Mouse (Mus musculus) Patski (cell line): ENCODE measurements around the gene Gemin4. TPM values are rescaled to one million over a fixed set of nuclear protein-coding genes. Genes with fewer than 3 reads are reported as not detected.
"Not testable (repeated sequence)": the region's sequence is repeated elsewhere in the genome, so short reads cannot be mapped to it uniquely, and the experiment has no call there.

Source experiments
- ATAC-seq: fragments of 100-300 bp; one replicate; pipeline ENCODE4 v1.8.0; 2021
- CTCF ChIA-PET: fragments of 350-600 bp; sonication (Branson Sonifier 250); formaldehyde crosslinking; loops from one replicate; lab custom pipeline; 2022; ENCODE audit warnings: inconsistent platforms; lab: Charles Lee
- POLR2A ChIA-PET: fragments of 350-600 bp; sonication (Branson Sonifier 250); formaldehyde crosslinking; loops from one replicate; lab custom pipeline; 2022; ENCODE audit warnings: antibody characterized with exemption, inconsistent platforms; lab: Charles Lee
- DNase-seq: peaks from one replicate; pipeline ENCODE4 v3.0.0-alpha.2; 2011; ENCODE audit warnings: low read depth, low spot score
- H3K27me3 ChIP-seq: fragments of 371-371 bp; one replicate; pipeline ENCODE4 v1.5.1; 2021
- CTCF ChIP-seq: fragments of 100-300 bp; IDR thresholded peaks from one replicate; pipeline ENCODE4 v1.5.1; 2021
- in situ Hi-C: fragments of 300-500 bp; cut with MboI; formaldehyde crosslinking; loops from 3 replicates; pipeline ENCODE4 v1.11.1; 2018; ENCODE audit warnings: low pct_unique_long_range_greater_than_20kb, mixed read lengths
- polyA plus RNA-seq: library from polyadenylated mRNA; unstranded; gene quantifications from one replicate; pipeline ENCODE4 v1.2.3, GENCODE M21; 2021

Gemin4 gene
- polyA plus RNA-seq, 1 experiment from 2014 or later = 4.4 TPM

DNA sequence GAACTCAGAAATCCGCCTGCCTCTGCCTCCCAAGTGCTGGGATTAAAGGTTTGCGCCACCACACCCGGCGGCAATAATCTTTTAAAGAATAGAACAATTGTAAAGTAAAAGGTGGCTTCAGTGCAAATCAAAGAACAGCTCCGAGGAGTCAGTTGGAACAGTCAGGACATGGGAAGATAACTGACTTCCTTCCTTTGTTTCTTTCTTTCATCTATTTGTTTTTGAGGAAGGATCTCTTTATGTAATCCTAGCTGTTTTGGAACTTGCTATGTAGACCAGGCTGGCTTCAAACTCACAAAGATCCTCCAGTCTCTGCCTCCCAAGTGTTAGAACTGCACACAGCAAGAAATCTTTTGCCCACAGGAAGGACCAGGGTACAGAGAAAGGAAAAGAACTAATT is 7.2 kb upstream of the Gemin4 start:
- ATAC-seq (no peak), DNase-seq (no peak)
- H3K27me3 ChIP-seq = no peaks in the 10 kb centered on the region
- ChIA-PET POLR2A (no interaction called here), CTCF (no interaction called here)
- no peak for TF ChIP-seq CTCF
- in situ Hi-C loops = no loop called here

DNA sequence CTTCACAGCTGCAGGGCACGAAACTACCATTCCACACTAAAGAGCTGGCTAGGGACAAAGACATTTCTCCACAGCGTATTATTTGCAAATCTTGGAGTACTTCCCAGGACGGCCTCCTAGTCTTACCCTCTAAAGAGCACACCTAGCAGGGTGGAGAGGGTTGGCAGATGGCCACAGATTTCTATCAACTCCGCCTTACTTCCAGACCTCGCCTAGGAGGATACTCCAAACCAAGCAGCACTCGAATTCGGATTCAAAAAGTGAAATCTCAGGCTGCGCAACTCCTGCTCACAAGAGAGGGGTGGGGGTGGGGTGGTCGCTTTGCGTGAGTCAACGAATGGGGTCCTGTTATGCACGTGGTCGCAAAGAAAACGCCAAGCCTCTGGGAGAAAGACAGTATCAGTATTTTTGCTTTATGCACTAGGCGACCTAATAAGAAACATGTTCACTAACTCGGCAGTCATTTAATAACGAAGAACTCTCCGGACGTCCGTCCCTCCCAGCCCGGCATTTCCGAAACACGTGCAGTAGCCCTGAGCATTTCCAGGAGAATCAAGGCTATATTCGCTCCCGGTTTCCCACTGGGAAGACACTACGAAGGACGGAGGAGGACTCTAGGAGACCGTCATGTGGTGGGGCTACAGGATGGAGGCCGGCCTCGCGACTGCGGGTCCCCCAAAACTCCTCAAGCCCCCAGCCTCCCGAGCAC is 629 bp downstream of the Gemin4 start:
- no peaks in the 10 kb centered on the region for H3K27me3 ChIP-seq
- CTCF ChIA-PET = interaction anchor here (1.0 to 2.4 kb wide), 4 partner anchors 14 to 190 kb away, joined by 3 to 8 read pairs (median 6); no protein-coding TSS in a partner anchor
- in situ Hi-C loops = no loop called here
- DNase-seq = no peak
- peak; percentile 12 for ATAC-seq
- POLR2A ChIA-PET = interaction anchor here (0.7 kb wide), 1 partner anchor 218 kb away, joined by 5 read pairs; no protein-coding TSS in a partner anchor
- no peak for TF ChIP-seq CTCF

DNA sequence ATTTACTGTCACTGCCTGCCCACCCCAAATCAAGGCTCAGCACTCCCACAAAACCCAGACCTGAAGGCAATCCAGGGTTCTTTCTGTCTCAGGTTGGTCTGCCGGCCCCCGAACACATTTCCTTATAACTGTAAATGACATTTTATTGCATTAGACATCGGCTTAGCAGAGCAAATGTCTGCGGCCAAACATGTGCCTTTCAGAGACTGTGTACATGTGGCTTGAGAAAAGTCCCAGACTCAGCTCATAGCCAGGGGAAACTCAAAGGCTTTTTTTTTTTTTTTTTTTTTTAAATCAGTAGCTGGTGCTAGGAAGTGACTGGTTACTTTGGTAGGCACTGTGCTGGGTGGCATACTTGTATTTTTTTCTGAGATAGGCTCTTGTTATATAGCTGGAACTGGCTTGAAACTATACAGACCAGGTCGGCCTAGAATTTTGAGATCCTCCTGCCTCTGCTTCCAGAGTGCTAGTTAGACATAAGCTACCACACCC is 1.4 kb downstream of the Gemin4 start:
- TF ChIP-seq CTCF = no peak
- no peaks in the 10 kb centered on the region for H3K27me3 ChIP-seq
- no peak for ATAC-seq
- DNase-seq = no peak
- in situ Hi-C loops = no loop called here
- ChIA-PET CTCF (no interaction called here), POLR2A (interaction anchor here (0.7 kb wide), 1 partner anchor 219 kb away, joined by 5 read pairs; no protein-coding TSS in a partner anchor)

DNA sequence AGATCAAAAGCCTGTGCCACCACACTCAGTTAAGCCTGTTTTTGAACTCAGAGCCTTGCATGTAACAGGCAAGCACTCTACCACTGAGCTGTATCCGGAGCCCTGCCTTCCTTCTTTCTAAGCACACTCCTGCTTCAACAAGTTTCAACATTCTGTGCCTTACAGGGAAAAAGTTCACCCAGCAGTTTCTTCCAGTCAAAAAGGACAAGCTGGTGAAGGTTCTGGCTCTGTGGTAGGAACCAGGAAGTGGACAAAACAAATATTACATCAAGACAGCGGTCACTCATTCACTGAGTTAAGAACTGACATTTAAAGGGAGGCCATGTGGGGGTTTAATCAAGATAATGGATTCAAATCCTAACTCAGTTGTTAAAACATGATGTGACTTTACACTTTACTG is 2.5 kb downstream of the Gemin4 start:
- CTCF ChIA-PET = no interaction called here

DNA sequence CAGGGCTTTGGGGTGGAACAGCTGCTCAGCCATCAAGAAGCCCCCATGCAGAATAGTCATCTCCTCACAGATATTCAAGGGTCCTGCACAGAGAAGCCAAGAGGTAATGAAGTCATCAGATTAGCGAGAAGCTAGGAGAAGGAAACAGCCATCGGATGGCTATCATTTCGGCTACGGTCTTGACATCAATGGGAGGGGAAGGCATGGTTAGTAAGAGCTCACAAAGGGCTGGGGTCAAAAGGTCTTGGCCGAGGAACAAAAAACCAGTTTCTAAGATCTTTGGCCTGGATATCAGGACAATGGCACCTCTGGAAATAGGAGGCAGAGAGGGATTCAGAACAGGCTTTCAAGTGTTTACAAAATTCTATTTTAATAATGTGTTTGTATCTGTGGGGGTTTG is 3.6 kb downstream of the Gemin4 start:
- H3K27me3 ChIP-seq = no peaks in the 10 kb centered on the region
- CTCF ChIA-PET = no interaction called here
- TF ChIP-seq CTCF = no peak
- in situ Hi-C loops = no loop called here
- POLR2A ChIA-PET = no interaction called here
- ATAC-seq = no peak
- no peak for DNase-seq

More for the DNA sequence above, 2.5 kb downstream of the Gemin4 start:
- no peaks in the 10 kb centered on the region for H3K27me3 ChIP-seq
- POLR2A ChIA-PET = no interaction called here
- in situ Hi-C loops = no loop called here
- DNase-seq = no peak
- no peak for ATAC-seq
- TF ChIP-seq CTCF = no peak

DNA sequence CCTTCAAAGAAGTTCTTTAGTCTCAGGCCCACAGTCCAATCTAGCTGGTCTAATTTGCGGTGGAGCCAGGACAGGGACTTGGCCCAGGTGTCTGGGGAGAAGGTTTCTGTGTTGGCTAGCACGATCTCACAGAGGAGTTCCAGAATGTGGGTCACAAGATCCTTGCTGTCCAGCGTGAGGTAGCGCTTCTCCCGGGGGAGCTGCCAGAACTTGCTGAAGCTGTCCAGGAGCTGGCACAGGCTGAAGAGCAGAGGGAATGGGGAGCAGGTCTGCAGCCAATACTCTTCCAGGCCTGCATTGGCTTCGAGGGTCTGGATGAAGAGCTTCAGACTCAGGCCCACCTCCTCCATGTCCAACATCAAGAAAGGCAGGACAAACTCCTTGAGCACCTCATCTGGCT is 5.9 kb downstream of the Gemin4 start:
- ATAC-seq, POLR2A ChIA-PET: not testable (repeated sequence)

DNA sequence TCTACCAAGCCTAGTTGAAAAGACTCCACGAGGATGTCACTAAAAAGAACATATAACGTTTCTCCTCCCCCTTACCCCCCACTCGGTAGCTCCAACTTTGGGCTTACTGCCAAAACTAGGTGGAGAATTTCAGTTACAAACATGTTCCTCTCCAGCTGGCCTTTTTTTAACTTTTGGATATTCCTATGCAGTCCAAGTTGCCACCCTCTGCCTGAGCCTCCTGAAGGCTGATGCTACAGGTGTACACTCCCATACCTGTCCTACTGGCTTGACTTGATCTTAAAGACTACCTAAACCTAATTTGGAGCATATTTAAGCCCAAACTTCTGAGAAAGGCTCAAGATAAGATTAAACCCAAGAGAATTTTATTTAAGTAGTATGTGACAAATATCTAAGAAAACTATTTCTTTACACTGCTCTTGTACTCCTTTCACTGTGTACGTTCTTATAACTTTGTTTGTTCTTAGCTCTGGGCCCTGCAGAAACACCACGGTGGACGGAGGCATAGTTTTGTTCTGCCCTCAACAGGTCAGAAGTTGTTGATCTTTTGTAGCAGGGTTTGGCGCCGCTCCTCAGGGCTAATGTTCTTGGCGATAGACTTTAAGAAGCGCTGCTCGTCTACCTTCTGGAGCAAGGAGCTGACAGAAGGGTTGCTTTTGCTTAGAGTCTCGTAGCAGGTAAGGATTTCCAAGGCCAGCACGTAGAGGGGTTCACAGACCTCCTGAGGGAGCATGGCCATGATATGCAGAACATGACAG is 7.1 kb downstream of the Gemin4 start:
- in situ Hi-C loops = no loop called here
- ATAC-seq (no peak), DNase-seq (no peak)
- TF ChIP-seq CTCF = no peak
- CTCF ChIA-PET = interaction anchor here (1.6 kb wide), 1 partner anchor 19 kb away, joined by 4 read pairs; no protein-coding TSS in a partner anchor
- H3K27me3 ChIP-seq = no peaks in the 10 kb centered on the region
- POLR2A ChIA-PET = interaction anchor here (0.6 kb wide), 4 partner anchors 12 to 690 kb away, joined by 3 to 4 read pairs (median 4); no protein-coding TSS in a partner anchor

More for the DNA sequence above, 5.9 kb downstream of the Gemin4 start:
- H3K27me3 ChIP-seq, DNase-seq, CTCF ChIA-PET, in situ Hi-C loops: not testable (repeated sequence)

DNA sequence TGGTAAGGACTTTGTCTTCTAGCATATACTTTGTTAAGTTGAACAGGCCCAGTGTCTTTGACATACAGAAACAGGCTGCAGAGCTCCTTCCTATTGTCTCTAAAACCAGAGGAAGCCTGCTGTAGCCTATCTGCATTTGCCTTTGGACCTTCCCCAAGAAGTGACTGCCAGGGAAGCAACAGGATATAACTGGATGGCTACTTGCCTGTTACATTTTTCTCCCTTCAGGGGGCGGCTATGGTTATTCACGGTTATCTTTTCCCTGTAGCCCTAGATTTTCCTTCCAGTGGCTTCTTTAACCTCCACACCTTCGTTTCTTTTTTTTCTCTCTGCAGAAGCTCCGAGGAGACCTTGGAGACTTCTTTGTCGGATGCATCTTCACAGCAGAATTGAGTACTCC is 10.7 kb downstream of the Gemin4 start:
- ChIA-PET POLR2A (interaction anchor here (0.7 kb wide), 1 partner anchor 11 kb away, joined by 3 read pairs; no protein-coding TSS in a partner anchor), CTCF (no interaction called here)
- in situ Hi-C loops = no loop called here
- no peak for DNase-seq
- ATAC-seq = no peak
- no peak for TF ChIP-seq CTCF
- H3K27me3 ChIP-seq = no peaks in the 10 kb centered on the region

DNA sequence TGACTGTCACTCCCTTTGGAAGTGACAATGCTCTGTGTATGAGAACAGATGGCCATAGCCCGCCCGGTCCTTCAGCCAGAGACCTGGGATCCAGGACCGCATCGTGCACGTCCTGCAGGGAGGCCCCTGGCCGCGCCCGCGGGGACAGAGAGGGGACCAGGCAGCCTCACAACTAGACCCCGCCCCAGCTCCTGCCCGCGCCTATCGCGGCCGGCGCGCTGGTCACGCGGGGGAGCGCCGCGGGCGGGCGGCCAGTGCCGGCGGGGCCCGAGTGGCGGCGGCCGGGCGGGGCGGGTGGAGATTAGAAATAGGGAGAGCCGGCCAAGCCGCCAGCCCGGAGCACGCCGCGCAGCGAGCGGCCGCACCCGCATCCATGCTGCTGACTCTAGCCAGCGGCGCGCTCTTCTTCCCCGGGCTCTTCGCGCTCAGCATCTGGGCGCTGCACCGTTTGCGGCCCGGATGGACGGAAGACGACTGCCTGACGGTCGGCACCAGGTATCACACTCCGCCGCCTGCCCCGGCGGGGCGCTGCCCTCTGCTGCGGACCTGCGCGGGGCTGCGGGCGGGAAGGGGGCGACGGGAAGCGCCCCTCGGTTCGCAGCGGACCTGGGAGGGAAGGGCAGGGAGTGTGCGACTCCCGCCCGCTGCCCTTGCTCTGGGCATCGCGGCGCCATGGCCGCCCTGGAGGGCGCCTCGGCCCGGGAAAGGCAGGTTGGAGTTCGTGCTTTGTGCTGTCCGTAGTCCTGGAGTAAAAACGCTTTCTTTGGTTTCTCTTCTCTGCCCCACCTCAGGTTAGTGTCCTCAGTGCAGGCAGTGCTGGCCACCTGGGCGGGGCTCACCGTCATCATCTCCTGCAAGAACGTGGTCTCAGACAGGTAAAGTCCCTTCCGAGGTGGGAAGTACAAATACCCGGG is 15.4 kb downstream of the Gemin4 start:
- CTCF ChIA-PET = no interaction called here
- POLR2A ChIA-PET = no interaction called here
- DNase-seq (no peak), ATAC-seq (peak; percentile 78)
- in situ Hi-C loops = no loop called here
- TF ChIP-seq CTCF = peak; percentile 46
- no peaks in the 10 kb centered on the region for H3K27me3 ChIP-seq
